In the genomic region with DNA sequence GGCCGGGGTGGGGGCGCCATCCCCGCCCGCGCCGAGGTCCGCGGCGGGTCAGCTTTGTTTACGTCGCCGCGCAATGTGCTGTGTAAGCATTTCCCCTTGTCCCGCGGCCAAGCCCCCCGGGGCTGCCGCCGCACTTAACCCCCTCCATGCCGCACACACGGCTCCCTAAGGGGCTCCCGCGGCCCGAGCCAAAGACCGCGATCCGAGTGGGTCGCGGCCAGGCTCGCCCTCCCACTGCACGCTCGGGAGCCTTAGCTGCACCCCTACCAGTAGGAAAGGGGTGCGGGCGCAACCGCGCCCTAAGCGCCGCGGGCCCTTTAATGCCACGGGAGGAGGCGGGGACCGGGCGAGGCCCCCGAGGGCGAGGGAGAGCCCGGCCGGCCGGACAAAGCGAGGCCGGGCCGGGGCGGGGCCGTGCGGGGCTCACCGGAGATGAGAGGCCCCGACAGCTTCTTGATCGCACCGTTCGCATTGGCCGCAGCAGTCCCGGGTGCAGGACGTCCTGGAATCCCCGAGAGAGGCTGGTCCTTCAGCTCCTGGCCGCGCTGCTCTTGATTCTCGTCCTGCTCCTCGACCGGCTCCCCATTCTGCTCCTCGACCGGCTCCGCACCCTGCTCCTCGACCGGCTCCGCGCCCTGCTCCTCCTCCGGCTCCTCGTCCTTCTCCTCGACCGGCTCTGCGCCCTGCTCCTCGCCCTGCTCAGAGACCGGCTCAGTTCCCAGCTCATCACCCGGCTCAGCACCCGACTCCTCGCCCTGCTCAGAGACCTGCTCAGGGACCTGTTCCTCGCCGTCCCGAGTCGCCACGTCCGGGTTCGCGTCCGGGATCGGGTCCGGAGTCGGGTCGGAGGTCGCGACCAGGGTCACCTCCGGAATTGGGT, we compare ENCODE assay signal across 8 mouse cellular contexts. TPM values are rescaled to one million over a fixed set of nuclear protein-coding genes. Genes with fewer than 3 reads are reported as not detected.
DNase-seq lines count a peak whose midpoint lies in the region; ATAC-seq lines count a peak whose summit lies in the region.

No protein-coding gene starts in this region.

- 0 out of 2 replicates have a peak, but pooled peaks cover 7% of the 10 kb centered on the region for H3K27me3 ChIP-seq in kidney, embryonic 15.5 days
- H3K27me3 ChIP-seq in heart, embryonic 10.5 days (ENCODE audit: insufficient read depth, poor library complexity, severe bottlenecking) = peaks cover 34% of the 10 kb centered on the region
- H3K27me3 ChIP-seq in midbrain, embryonic 13.5 days = 0 out of 2 replicates have a peak, but pooled peaks cover 4% of the 10 kb centered on the region

- ATAC-seq in kidney, embryonic 15.5 days (replicated peaks; ENCODE audit: low FRiP score) = 0 out of 2 replicates have a peak, but pooled peaks have one; percentile 4
- peak; percentile 12; the same call in 1 of the 2 replicates for ATAC-seq in midbrain, embryonic 13.5 days

- 31% methylated on average over 97 of the region's 100 CpGs for WGBS in kidney, embryonic 15.5 days
- WGBS in heart, embryonic 10.5 days = 19% methylated on average over 99 of the region's 100 CpGs
- WGBS in midbrain, embryonic 13.5 days = 42% methylated on average over 91 of the region's 100 CpGs

- H3K9ac ChIP-seq in kidney, embryonic 15.5 days = peak overlapping the region; percentile 62
- H3K9ac ChIP-seq in midbrain, embryonic 13.5 days (replicated peaks) = peak overlapping the region; percentile 78

- peak overlapping the region; percentile 63 for H3K4me2 ChIP-seq in kidney, embryonic 15.5 days
- H3K4me2 ChIP-seq in midbrain, embryonic 13.5 days (replicated peaks) = peak overlapping the region; percentile 64

- H3K4me3 ChIP-seq in kidney, embryonic 15.5 days (replicated peaks) = peak overlapping the region; percentile 57
- H3K4me3 ChIP-seq in heart, embryonic 10.5 days = peak overlapping the region; percentile 72
- H3K4me3 ChIP-seq in midbrain, embryonic 13.5 days (replicated peaks) = peak overlapping the region; percentile 63

- no peaks in the 10 kb centered on the region for H3K36me3 ChIP-seq in kidney, embryonic 15.5 days
- H3K36me3 ChIP-seq in heart, embryonic 10.5 days = peaks cover 19% of the 10 kb centered on the region; the same call in 1 of the 2 replicates
- no peaks in the 10 kb centered on the region for H3K36me3 ChIP-seq in midbrain, embryonic 13.5 days

- peaks cover 30% of the 10 kb centered on the region for H3K9me3 ChIP-seq in kidney, embryonic 15.5 days (replicated peaks)
- peaks cover 17% of the 10 kb centered on the region for H3K9me3 ChIP-seq in heart, embryonic 10.5 days
- H3K9me3 ChIP-seq in midbrain, embryonic 13.5 days = peaks cover 19% of the 10 kb centered on the region

- peaks cover 27% of the 10 kb centered on the region for H3K4me1 ChIP-seq in kidney, embryonic 15.5 days
- H3K4me1 ChIP-seq in heart, embryonic 10.5 days = peaks cover 53% of the 10 kb centered on the region
- peaks cover 20% of the 10 kb centered on the region for H3K4me1 ChIP-seq in midbrain, embryonic 13.5 days (replicated peaks)

- H3K27ac ChIP-seq in kidney, embryonic 15.5 days = peak overlapping the region; percentile 55
- H3K27ac ChIP-seq in heart, embryonic 10.5 days = peak overlapping the region; percentile 92
- H3K27ac ChIP-seq in midbrain, embryonic 13.5 days = peak overlapping the region; percentile 83

- no peak for DNase-seq in kidney, adult 9 months
- peak; percentile 51 for DNase-seq in embryo, embryonic 11 days
- DNase-seq in heart, embryonic 10.5 days (ENCODE audit: low spot score) = no peak
- peak; percentile 48 to 72 for DNase-seq in kidney, postnatal 25 days
- no peak for DNase-seq in frontal cortex, postnatal 14 days (ENCODE audit: low spot score in 2 of 2)
- DNase-seq in layer of hippocampus, postnatal 36 days = no peak

RNA-seq across cellular contexts. Expression of a gene that starts 1.3 kb away (rescaled TPM):
- polyA plus RNA-seq in kidney, embryonic 15.5 days (2015; fragmentation: Nextera tagmentation; extraction: Ambion mirVana) = 844 and 965 TPM in 2 replicates
- polyA plus RNA-seq in heart, embryonic 10.5 days (2016; fragmentation: Nextera tagmentation; extraction: Ambion mirVana) = 1,495 and 1,694 TPM in 2 replicates
- polyA plus RNA-seq in midbrain, embryonic 13.5 days (2015; fragmentation: Nextera tagmentation; extraction: Ambion mirVana) = 379 and 515 TPM in 2 replicates
- 1 to 10 TPM; 3.6 to 6.7 TPM for total RNA-seq in layer of hippocampus, postnatal 36 days (2021)

RNA-seq across cellular contexts. Expression of a gene that starts 14.0 kb away (rescaled TPM):
- 4.1 and 4.5 TPM in 2 replicates for polyA plus RNA-seq in kidney, embryonic 15.5 days (2015; fragmentation: Nextera tagmentation; extraction: Ambion mirVana)
- polyA plus RNA-seq in heart, embryonic 10.5 days (2016; fragmentation: Nextera tagmentation; extraction: Ambion mirVana) = 0.54 and 1.3 TPM in 2 replicates
- 0.39 and 0.74 TPM in 2 replicates for polyA plus RNA-seq in midbrain, embryonic 13.5 days (2015; fragmentation: Nextera tagmentation; extraction: Ambion mirVana)
- total RNA-seq in layer of hippocampus, postnatal 36 days (2021) = under 1 TPM; 0.28 to 0.65 TPM

RNA-seq across cellular contexts. Expression of a gene that starts 43.4 kb away (rescaled TPM):
- 8.4 and 10.8 TPM in 2 replicates for polyA plus RNA-seq in kidney, embryonic 15.5 days (2015; fragmentation: Nextera tagmentation; extraction: Ambion mirVana)
- polyA plus RNA-seq in heart, embryonic 10.5 days (2016; fragmentation: Nextera tagmentation; extraction: Ambion mirVana) = 2.9 and 9.8 TPM in 2 replicates
- polyA plus RNA-seq in midbrain, embryonic 13.5 days (2015; fragmentation: Nextera tagmentation; extraction: Ambion mirVana) = 0.37 and 0.73 TPM in 2 replicates
- not detected for total RNA-seq in layer of hippocampus, postnatal 36 days (2021)

Comparison
In these comparisons a context has a peak if more than half of its experiments do, and no peak if none do; other contexts are left out.
1. DNase-seq: peak in embryo, embryonic 11 days (single experiment) and kidney, postnatal 25 days (2 of 2); none in kidney, adult 9 months (single experiment), heart, embryonic 10.5 days (single experiment), frontal cortex, postnatal 14 days (0 of 2) and layer of hippocampus, postnatal 36 days (0 of 2).
2. Peak in every context shown above with its lines, with median percentiles within 50 percentile points of each other: H3K27ac ChIP-seq and H3K4me3 ChIP-seq.